Mouse (Mus musculus) left cerebral cortex, adult 2 months (tissue): ENCODE results near the gene Abhd14a. TPM values are rescaled to one million over a fixed set of nuclear protein-coding genes. Genes with fewer than 3 reads are reported as not detected.

ENCODE experiments used
- DNase-seq, 2 experiments: peaks; one replicate each; pipeline ENCODE4 v3.0.0; 2021 to 2022; ENCODE audit warnings: low spot score in 2 of 2, mixed read lengths in 1 of 2; ENCODE audit errors: extremely low spot score in 1 of 2
- H3K27ac ChIP-seq: fragments of 200-600 bp; 2 replicates; pipeline ENCODE4 v1.8.1; 2022
- H3K4me3 ChIP-seq: fragments of 200-600 bp; 2 replicates; pipeline ENCODE4 v1.8.1; 2022
- CTCF ChIP-seq: fragments of 200-600 bp; IDR thresholded peaks from 2 replicates; pipeline ENCODE4 v1.8.1; 2022; ENCODE audit warnings: antibody characterized with exemption, mild to moderate bottlenecking, moderate library complexity
- intact Hi-C: fragments of 180-260 bp; cut with DNase I; formaldehyde crosslinking; loops from one replicate; pipeline ENCODE4 v1.15.1; 2025
- total RNA-seq, 2 experiments: library from RNA; stranded (reverse); gene quantifications; 2 replicates each; pipeline ENCODE4 v1.2.3; 2021

Abhd14a gene
- total RNA-seq, 2 experiments from 2014 or later = 38.4 to 38.6 TPM

DNA sequence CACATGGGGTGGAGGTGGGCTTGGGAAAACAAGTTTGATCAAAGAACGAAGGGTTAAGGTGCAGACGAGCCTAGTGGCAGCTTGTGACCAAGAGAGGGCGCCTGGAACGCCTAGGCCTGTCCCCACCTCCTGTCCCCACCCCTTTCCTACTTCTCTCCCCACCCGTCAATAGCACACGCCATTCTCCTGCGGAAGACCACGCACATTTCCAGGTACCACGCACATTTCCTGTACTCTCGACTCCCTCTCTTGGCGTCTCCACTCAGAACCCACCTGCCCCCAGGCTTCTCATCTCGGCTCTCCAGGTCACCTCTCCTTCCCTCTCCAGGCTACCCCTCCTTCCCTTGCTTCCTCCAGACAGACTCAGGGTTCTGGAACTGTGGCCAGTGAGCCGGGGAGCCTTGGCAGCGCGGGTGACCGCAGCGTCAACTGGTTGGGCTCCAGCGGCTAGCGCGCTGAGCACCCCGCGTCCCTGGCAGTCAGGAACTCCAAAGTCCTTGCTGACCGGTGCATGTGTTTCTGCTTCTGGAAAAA is 1.1 kb upstream of the Abhd14a start:
- peak overlapping the region; percentile 61 for H3K4me3 ChIP-seq
- peak; percentile 67 to 70 for DNase-seq
- peak overlapping the region; percentile 83 for H3K27ac ChIP-seq
- intact Hi-C loops = loop anchor here (1.0 kb wide), 1 partner anchor 28 kb away; the partner anchor contains the start of gene Parp3
- TF ChIP-seq CTCF = peak; percentile 79

GRCm38 (mm10) chr9:106447951-106448350 is 473 bp upstream of the Abhd14a start:
- Histone ChIP-seq H3K27ac (peak overlapping the region; percentile 83), H3K4me3 (peak overlapping the region; percentile 61)
- no peak for DNase-seq
- TF ChIP-seq CTCF = no peak
- intact Hi-C loops = loop anchor here (1.0 kb wide), 1 partner anchor 28 kb away; the partner anchor contains the start of gene Parp3

- intact Hi-C loops = no loop called here
- no peak for TF ChIP-seq CTCF
- no peak overlapping the region for H3K4me3 ChIP-seq
- DNase-seq = no peak
- no peak overlapping the region for H3K27ac ChIP-seq
Observed at GRCm38 (mm10) chr9:106444836-106445235, 2.6 kb downstream of the Abhd14a start.

DNA sequence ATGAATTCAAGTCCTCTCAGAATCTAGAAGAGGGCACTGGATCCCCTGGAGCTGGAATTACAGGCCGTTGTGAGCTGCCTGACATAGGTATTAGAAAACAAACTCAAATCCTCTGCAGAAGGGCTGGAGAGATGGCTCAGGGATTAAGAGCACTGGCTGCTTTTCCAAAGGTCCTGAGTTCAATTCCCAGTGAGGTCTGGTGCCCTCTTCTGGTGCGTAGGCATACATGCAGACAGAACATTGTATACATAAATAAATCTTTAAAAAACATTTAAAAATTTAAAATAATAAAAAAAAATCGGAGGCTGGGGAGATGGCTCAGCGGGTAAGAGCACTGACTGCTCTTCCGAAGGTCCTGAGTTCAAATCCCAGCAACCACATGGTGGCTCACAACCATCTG is 4.8 kb downstream of the Abhd14a start:
- Histone ChIP-seq H3K4me3 (no peak overlapping the region), H3K27ac (no peak overlapping the region)
- peak; percentile 61 for TF ChIP-seq CTCF
- intact Hi-C loops = no loop called here
- no peak for DNase-seq

DNA sequence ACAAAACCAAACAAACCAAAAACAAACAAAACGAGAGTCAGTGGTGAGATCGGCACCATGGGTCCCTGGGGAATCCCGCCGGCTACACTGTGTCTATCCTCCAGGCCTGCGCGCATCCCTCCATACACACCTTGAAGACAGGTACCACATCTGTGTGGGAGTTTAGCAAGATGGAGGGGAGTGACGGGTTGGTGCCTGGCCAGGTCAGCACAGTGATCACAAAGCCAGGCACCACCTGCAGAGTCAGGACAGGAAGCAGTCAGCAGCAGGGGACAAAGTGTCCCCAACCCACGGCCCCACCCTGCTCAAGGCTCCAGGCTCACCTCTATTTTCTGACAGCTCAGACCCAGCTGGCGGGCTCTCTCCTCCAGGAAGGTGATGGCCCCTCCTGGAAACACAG is 10.9 kb downstream of the Abhd14a start:
- intact Hi-C loops = no loop called here
- Histone ChIP-seq H3K27ac (no peak overlapping the region), H3K4me3 (no peak overlapping the region)
- DNase-seq = no peak
- no peak for TF ChIP-seq CTCF

- Histone ChIP-seq H3K4me3 (no peak overlapping the region), H3K27ac (peak overlapping the region; percentile 67; the same call in 1 of the 2 replicates)
- peak in 1 of 2 experiments; percentile 60 for DNase-seq
- intact Hi-C loops = no loop called here
- TF ChIP-seq CTCF = no peak
Observed at GRCm38 (mm10) chr9:106433389-106433788, 14.1 kb downstream of the Abhd14a start.

GRCm38 (mm10) chr9:106430015-106430264 is 17.5 kb downstream of the Abhd14a start:
- intact Hi-C loops = no loop called here

DNA sequence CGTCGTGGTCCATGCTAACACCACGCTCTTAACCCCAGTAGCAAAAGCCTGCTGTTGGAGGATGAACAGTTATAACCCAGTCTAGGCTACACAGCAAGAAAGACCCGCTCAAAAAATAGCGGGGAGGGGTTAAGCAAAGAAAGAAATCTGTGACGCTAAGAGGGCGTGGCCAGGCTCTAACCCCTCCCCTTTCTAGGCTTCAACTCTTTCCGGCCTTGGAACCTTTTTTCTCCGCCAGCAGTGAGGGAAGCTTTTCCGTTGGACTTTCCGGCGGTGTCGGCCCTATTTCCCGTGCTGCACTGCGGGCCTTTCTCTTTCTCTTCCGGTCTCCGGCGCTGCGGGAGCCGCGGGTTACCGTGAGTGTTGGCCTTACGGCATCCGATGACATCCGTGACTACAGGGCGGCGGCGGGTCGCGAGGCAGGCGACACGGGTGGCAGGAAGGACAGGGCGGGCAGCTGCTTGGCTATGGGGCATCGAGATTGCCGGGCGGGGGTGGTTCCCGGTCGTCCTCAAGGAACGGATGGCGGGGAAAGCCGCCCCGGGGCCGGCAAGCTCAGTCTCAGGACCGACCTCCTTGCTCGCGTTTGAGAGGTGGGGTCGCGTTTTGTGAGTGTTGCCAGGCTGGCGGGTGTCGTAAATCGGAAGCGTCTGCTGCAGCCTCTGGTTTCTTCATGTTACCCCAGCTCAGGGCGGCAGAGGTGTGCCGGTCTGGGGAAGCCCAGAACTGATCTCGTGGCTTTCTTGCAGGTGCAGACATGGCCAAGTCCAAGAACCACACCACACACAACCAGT is 18.1 kb downstream of the Abhd14a start, which contains the start of gene Rpl29:
Gene Rpl29, plus strand, starts transcription at position 234 of the 794 bp plus-strand sequence.
- intact Hi-C loops = loop anchor here (2.0 to 10.0 kb wide), 3 partner anchors 47 to 255 kb away; partner anchors contain the start of genes Parp3 and Wdr82
- DNase-seq = peak; percentile 92 to 94
- no peak for TF ChIP-seq CTCF
- Histone ChIP-seq H3K4me3 (peak within 1 kb of the TSS; percentile 75), H3K27ac (peak within 1 kb of the TSS; percentile 95)

More at GRCm38 (mm10) chr9:106430015-106430264, 17.5 kb downstream of the Abhd14a start:
- Histone ChIP-seq H3K4me3 (peak overlapping the region; percentile 75), H3K27ac (peak overlapping the region; percentile 95)
- no peak for TF ChIP-seq CTCF
- DNase-seq = no peak

- Histone ChIP-seq H3K4me3 (peak overlapping the region; percentile 75), H3K27ac (peak overlapping the region; percentile 95)
- peak; percentile 5 for TF ChIP-seq CTCF
- intact Hi-C loops = loop anchor here (2.0 to 10.0 kb wide), 3 partner anchors 48 to 254 kb away; partner anchors contain the start of genes Parp3 and Wdr82
- no peak for DNase-seq
Observed at GRCm38 (mm10) chr9:106428719-106429220, 18.7 kb downstream of the Abhd14a start.

DNA sequence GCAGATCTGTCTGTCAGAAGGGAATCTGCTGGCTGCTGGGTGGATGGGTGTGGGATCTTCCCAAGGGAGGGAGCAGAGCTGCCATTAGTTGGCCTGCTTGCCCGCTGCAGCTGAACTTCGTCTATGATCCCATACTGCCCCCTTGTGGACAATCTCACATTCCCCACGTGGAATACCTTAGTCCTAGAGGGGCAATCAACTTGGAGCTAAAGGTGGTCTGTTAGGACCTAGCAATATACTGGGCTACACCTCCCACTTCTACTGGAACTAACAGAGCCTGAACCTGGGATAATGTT is 25.7 kb downstream of the Abhd14a start:
- Histone ChIP-seq H3K4me3 (peak overlapping the region; percentile 18; the same call in 1 of the 2 replicates), H3K27ac (peak overlapping the region; percentile 71)
- peak; percentile 82 to 83 for DNase-seq
- intact Hi-C loops = loop anchor here (1.0 to 10.0 kb wide), 4 partner anchors 116 to 247 kb away; partner anchors contain the start of gene Wdr82
- TF ChIP-seq CTCF = peak; percentile 94

DNA sequence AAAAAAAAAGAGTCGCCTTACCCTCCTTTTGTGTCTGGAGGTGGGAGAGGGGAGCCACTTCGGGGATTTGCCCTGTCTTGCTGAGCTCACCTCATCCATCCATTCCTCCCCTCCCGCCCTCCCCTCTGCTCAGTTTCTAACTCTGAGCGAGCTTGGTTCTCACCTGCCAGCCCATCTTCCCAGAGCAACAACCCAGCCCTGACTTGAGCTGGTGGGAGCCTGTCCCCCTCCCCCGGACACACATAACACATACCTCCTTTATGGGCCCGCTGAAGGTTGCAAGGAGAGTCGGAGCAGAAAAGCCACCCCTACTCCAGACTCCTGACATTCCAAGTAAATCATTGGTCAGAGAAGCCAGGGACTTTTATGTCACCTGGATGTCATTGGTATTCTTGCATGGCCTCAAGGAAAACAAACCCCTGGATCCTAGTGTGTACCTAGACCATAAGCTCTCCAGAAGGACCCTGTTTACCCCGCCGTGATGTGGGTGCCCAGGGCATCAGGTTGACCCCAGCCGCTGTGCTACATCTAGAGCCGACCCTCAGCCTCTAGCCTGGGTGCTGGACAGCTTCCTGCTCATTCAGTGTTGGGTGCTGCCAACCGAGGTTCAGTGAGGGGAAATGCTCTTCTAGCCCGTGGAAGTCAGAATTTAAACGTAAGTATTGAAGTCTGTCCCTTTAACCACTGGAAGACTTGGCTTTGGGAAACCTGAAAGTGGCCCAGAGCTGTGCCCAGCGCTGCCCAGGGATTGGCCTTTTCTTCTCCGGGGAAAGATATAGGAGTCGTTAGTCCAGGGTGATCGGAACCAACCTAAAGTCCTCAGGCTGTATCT is 26.2 kb downstream of the Abhd14a start:
- intact Hi-C loops = loop anchor here (1.0 to 10.0 kb wide), 3 partner anchors 132 to 246 kb away; partner anchors contain the start of gene Wdr82
- no peak for TF ChIP-seq CTCF
- no peak for DNase-seq
- Histone ChIP-seq H3K27ac (peak overlapping the region; percentile 71), H3K4me3 (peak overlapping the region; percentile 18; the same call in 1 of the 2 replicates)
